Mouse (Mus musculus): ENCODE data around the gene Gm2564. TPM values are rescaled to one million over a fixed set of nuclear protein-coding genes. Genes with fewer than 3 reads are reported as not detected.
"Not testable (repeated sequence)": the region's sequence is repeated elsewhere in the genome, so short reads cannot be mapped to it uniquely, and the experiment has no call there.

Gene Gm2564
- polyA plus RNA-seq (2016; fragmentation: Nextera tagmentation; extraction: Ambion mirVana) = not detected in 2 replicates

GRCm38 (mm10) chr4:42629419-42629818 lies at the start of gene Gm2564:
Gm2564 (plus strand) TSS chr4:42629719.
- not testable (repeated sequence) for H3K4me3 ChIP-seq; H3K4me2 ChIP-seq; H3K4me1 ChIP-seq; H3K27ac ChIP-seq; H3K36me3 ChIP-seq; H3K9ac ChIP-seq; H3K27me3 ChIP-seq (replicated peaks); H3K9me3 ChIP-seq (replicated peaks); ATAC-seq
- no CpG with 5 or more reads among the region's 8 CpGs for WGBS (ENCODE audit: insufficient replicate concordance)

DNA sequence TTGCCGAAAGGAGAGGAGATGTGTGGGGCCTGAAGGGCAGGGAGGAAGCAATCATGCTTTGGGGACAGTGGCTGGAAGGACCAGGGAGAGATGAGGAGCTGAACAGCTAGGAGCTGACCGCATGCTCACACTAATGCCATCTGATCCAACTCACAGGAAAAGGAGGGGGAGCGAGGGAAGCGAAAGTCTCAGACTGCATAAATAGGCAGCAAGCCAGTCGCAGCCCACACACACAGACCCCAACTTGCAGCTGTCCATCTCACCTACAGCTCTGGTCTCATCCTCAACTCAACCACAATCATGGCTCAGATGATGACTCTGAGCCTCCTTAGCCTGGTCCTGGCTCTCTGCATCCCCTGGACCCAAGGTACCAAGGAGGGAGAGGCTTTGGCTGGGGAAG lies 17.6 kb upstream of the Gm2564 start, which contains the start of gene Gm10591:
Gene Gm10591, plus strand, starts transcription at position 301 of the 400 bp plus-strand sequence.
- H3K36me3 ChIP-seq; H3K4me1 ChIP-seq; H3K4me2 ChIP-seq; H3K9ac ChIP-seq; ATAC-seq; H3K27me3 ChIP-seq (replicated peaks); H3K4me3 ChIP-seq; H3K27ac ChIP-seq; H3K9me3 ChIP-seq (replicated peaks): not testable (repeated sequence)
- no CpG with 5 or more reads among the region's 5 CpGs for WGBS (ENCODE audit: insufficient replicate concordance)

DNA sequence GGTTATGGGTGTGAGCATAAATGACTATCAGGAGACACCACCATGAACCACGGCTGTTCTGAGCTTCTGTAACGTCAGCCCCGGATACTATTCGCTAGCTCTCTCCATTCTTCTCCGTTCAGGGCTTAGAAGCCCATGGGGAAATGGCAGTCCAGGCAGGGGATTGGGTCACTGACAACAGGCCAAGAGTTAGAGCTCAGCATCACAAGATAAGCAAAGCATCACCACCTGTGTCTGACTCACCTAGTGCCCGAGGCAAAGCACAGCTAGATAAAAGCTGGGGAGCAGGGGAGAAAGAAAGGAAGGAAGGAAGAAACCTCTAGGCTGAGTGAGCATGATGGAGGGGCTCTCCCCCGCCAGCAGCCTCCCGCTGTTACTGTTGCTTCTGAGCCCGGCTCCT lies 25.4 kb downstream of the Gm2564 start, which contains the start of gene Ccl27b:
Gene Ccl27b, plus strand, starts transcription at position 301 of the 400 bp plus-strand sequence.
- not testable (repeated sequence) for H3K4me3 ChIP-seq; H3K4me2 ChIP-seq; H3K27ac ChIP-seq; H3K9ac ChIP-seq; H3K4me1 ChIP-seq; H3K9me3 ChIP-seq (replicated peaks); ATAC-seq; H3K36me3 ChIP-seq; H3K27me3 ChIP-seq (replicated peaks)
- no CpG with 5 or more reads among the region's 9 CpGs for WGBS (ENCODE audit: insufficient replicate concordance)

DNA sequence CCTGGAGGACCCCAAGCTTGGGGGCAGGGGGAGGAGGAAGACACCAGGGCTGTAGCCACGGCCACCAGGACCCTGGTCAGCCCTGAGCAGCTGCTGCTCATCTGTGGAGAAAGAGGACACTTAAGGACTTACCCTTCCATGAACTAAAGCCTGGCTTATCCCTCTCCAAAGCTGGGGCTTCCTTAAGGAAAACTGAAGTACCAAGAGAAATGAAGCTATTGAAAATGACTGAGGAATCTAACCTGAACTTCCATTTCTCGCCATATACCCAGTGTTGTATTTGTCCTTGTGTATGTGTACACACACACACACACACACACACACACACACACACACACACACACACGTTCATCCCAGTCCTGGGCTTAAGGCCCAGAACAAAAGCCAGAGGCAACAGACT lies 32.3 kb downstream of the Gm2564 start, which contains the start of gene Il11ra2:
Gene Il11ra2, minus strand, starts transcription at position 101 of the 400 bp plus-strand sequence.
- H3K27me3 ChIP-seq (replicated peaks); H3K4me3 ChIP-seq; H3K4me1 ChIP-seq; H3K9ac ChIP-seq; H3K36me3 ChIP-seq; H3K9me3 ChIP-seq (replicated peaks); ATAC-seq; H3K4me2 ChIP-seq; H3K27ac ChIP-seq: not testable (repeated sequence)
- no CpG with 5 or more reads among the region's 3 CpGs for WGBS (ENCODE audit: insufficient replicate concordance)

DNA sequence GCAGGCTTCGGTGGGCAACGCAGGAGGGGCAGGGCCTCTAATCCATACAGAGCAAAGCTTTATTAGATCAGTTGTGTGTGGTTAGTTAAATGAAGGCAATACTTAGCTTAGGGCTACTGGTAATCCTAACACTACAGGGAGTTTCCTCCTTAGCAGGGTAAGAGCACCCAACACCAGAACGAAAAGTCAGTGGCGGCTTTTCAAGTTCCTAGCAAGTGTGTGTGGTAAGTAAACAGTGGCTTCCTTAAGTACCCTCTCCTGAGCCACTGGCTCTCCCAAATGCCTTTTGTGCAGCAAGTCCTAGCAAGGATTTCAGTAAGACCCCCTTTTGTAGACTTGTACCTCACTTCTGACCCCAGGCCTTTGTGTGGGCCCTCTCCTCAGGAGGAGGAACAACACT lies 45.9 kb downstream of the Gm2564 start:
- ATAC-seq; H3K27ac ChIP-seq; H3K4me1 ChIP-seq; H3K9ac ChIP-seq; H3K4me3 ChIP-seq; H3K36me3 ChIP-seq; H3K4me2 ChIP-seq; H3K9me3 ChIP-seq (replicated peaks); H3K27me3 ChIP-seq (replicated peaks): not testable (repeated sequence)
- no CpG with 5 or more reads among the region's 4 CpGs for WGBS (ENCODE audit: insufficient replicate concordance)

GRCm38 (mm10) chr4:42679365-42679764 lies 49.8 kb downstream of the Gm2564 start:
- H3K36me3 ChIP-seq; H3K4me2 ChIP-seq; H3K4me1 ChIP-seq; H3K27ac ChIP-seq; H3K9ac ChIP-seq; H3K9me3 ChIP-seq (replicated peaks); H3K27me3 ChIP-seq (replicated peaks); ATAC-seq; H3K4me3 ChIP-seq: not testable (repeated sequence)
- WGBS (ENCODE audit: insufficient replicate concordance) = no CpG with 5 or more reads among the region's 7 CpGs

DNA sequence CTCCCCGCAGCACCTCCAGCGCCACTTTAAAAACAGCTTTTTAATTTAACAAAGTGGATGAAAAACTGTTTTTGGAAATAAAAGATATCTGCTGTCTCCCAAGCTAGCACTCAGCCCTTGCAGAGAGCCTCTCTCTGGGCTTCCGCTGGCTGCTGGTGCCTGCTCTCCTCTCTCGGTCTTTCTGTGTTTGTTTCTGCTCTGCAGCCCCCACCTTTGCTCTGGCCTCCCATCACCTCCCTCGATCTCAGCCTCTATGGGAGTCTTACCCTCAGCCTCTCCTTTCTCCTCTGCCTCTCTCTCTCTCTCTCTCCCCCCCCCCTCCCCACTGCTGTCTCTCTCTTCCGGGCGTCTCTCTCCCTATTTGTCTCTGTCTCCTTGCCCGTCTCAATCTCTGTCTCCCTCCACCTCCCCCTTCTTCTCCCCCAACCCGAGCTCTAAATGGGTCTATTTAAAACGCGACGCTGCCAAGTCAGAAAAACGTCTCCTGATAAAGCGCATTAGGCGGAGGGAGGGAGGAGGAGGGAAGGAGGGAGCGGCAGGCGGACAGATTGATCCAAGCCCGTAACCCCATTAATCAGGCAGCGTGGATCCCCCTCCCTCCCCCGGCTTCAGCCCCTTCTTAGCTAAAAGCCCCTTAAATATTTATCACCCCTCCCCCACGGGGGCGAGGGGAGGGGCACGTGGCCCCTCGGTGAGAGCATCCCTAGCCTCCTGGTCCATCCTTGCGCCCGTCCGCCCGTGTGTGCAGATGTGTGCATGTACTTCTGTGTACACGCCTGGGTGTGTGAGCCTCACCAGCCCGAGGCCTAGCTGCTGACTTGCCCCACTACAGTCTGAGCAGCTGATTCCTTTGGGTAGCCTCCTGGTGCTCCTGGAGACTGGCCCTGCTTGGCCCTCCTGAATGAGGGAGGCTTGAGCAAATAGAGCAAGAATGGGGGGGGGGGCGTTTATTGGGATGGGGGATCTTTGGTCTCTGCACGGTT lies 51.1 kb downstream of the Gm2564 start:
- no CpG with 5 or more reads among the region's 32 CpGs for WGBS (ENCODE audit: insufficient replicate concordance)
- H3K27me3 ChIP-seq (replicated peaks); H3K9me3 ChIP-seq (replicated peaks); H3K27ac ChIP-seq; H3K4me1 ChIP-seq; H3K9ac ChIP-seq; H3K4me2 ChIP-seq; ATAC-seq; H3K36me3 ChIP-seq; H3K4me3 ChIP-seq: not testable (repeated sequence)

Other genes starting within 250 kb of the Gm2564 start
- not detected in 2 replicates for gene Gm21586, start 190.3 kb upstream of the Gm2564 start, polyA plus RNA-seq (2016; fragmentation: Nextera tagmentation; extraction: Ambion mirVana)
- not detected in 2 replicates for gene Gm2163, start 163.0 kb upstream of the Gm2564 start, polyA plus RNA-seq (2016; fragmentation: Nextera tagmentation; extraction: Ambion mirVana)
- gene Fam205a2, start 101.5 kb upstream of the Gm2564 start, polyA plus RNA-seq (2016; fragmentation: Nextera tagmentation; extraction: Ambion mirVana) = not detected in 2 replicates
- not detected in 2 replicates for gene Gm10591, start 17.5 kb upstream of the Gm2564 start, polyA plus RNA-seq (2016; fragmentation: Nextera tagmentation; extraction: Ambion mirVana)
- gene Ccl27b, start 25.5 kb downstream of the Gm2564 start, polyA plus RNA-seq (2016; fragmentation: Nextera tagmentation; extraction: Ambion mirVana) = not detected in 2 replicates
- not detected in 2 replicates for gene Il11ra2, start 32.2 kb downstream of the Gm2564 start, polyA plus RNA-seq (2016; fragmentation: Nextera tagmentation; extraction: Ambion mirVana)
- gene 4930578G10Rik, start 105.8 kb downstream of the Gm2564 start, polyA plus RNA-seq (2016; fragmentation: Nextera tagmentation; extraction: Ambion mirVana) = not detected in 2 replicates
- gene Ccl19, start 126.9 kb downstream of the Gm2564 start, polyA plus RNA-seq (2016; fragmentation: Nextera tagmentation; extraction: Ambion mirVana) = not detected in 2 replicates
- gene Ccl21a, start 144.3 kb downstream of the Gm2564 start, polyA plus RNA-seq (2016; fragmentation: Nextera tagmentation; extraction: Ambion mirVana) = 0.38 TPM in 1 of 2 replicates, not detected in the other
- gene Fam205a1, start 224.2 kb downstream of the Gm2564 start, polyA plus RNA-seq (2016; fragmentation: Nextera tagmentation; extraction: Ambion mirVana) = 0.15 and 0.18 TPM in 2 replicates
- 0.05 and 0.07 TPM in 2 replicates for gene Gm12394, start 227.1 kb downstream of the Gm2564 start, polyA plus RNA-seq (2016; fragmentation: Nextera tagmentation; extraction: Ambion mirVana)
- 0.24 and 0.33 TPM in 2 replicates for gene Fam205c, start 244.5 kb downstream of the Gm2564 start, polyA plus RNA-seq (2016; fragmentation: Nextera tagmentation; extraction: Ambion mirVana)

All from liver, embryonic 12.5 days (tissue).